Mouse (Mus musculus) kidney, postnatal 0 days (tissue): ENCODE results near the gene Kcnip4. TPM values are rescaled to one million over a fixed set of nuclear protein-coding genes. Genes with fewer than 3 reads are reported as not detected.

Source experiments
- ATAC-seq: fragments of 200-750 bp; cut with Nextera tagmentation; replicated peaks from 2 replicates; pipeline ENCODE4 v1.8.0; 2017; ENCODE audit warnings: low read depth, moderate number of reproducible peaks, moderate TSS enrichment, moderate library complexity; ENCODE audit not compliant: low FRiP score
- DNase-seq: peaks from one replicate; pipeline ENCODE4 v3.0.0-alpha.2; 2016; ENCODE audit warnings: low spot score
- H3K27ac ChIP-seq: fragments of 300-500 bp; sonication (generic); 2 replicates; pipeline ENCODE4 v1.5.1; 2014; ENCODE audit warnings: mild to moderate bottlenecking
- H3K27me3 ChIP-seq: fragments of 300-500 bp; sonication (generic); 2 replicates; pipeline ENCODE4 v1.6.1; 2014; ENCODE audit warnings: low read length, mixed read lengths; ENCODE audit not compliant: insufficient read depth
- H3K36me3 ChIP-seq: fragments of 300-500 bp; sonication (generic); 2 replicates; pipeline ENCODE4 v1.6.1; 2014; ENCODE audit warnings: low read length, mixed read lengths; ENCODE audit not compliant: insufficient read depth
- H3K4me1 ChIP-seq: fragments of 300-500 bp; sonication (generic); replicated peaks from 2 replicates; pipeline ENCODE4 v1.6.1; 2014; ENCODE audit warnings: antibody characterized with exemption, low read length, mixed read lengths; ENCODE audit not compliant: insufficient read depth
- H3K4me2 ChIP-seq: fragments of 300-500 bp; sonication (generic); 2 replicates; pipeline ENCODE4 v1.6.1; 2014; ENCODE audit warnings: mild to moderate bottlenecking, low read length, moderate library complexity, mixed read lengths
- H3K4me3 ChIP-seq: fragments of 300-500 bp; sonication (generic); replicated peaks from 2 replicates; pipeline ENCODE4 v1.5.1; 2014; ENCODE audit warnings: low read depth, low read length
- H3K9ac ChIP-seq: fragments of 300-500 bp; sonication (generic); 2 replicates; pipeline ENCODE4 v1.6.1; 2014; ENCODE audit warnings: low read depth, low read length
- H3K9me3 ChIP-seq: fragments of 300-500 bp; sonication (generic); replicated peaks from 2 replicates; pipeline ENCODE4 v1.6.1; 2016; ENCODE audit warnings: low read length, inconsistent platforms, mixed read lengths
- CTCF ChIP-seq: IDR thresholded peaks from 2 replicates; pipeline ENCODE4 v1.5.1; 2016; ENCODE audit warnings: antibody characterized with exemption, low read depth, mild to moderate bottlenecking, moderate library complexity
- WGBS: fragments of 180-500 bp; shearing (Covaris S2); extraction: QIAGEN DNeasy Blood & Tissue Kit; methylation state at CpG from one replicate; pipeline ENCODE4 v1.1.7; 2014; 5-methylcytosine and 5-hydroxymethylcytosine counted together
- polyA plus RNA-seq: library from polyadenylated mRNA; unstranded; fragments of >200 nt; fragmentation: Nextera tagmentation; extraction: Ambion mirVana; gene quantifications from 2 replicates; pipeline ENCODE4 v1.2.1, GENCODE M21; 2015

Kcnip4 gene
- polyA plus RNA-seq, 1 experiment from 2014 or later: 1.2 TPM

- Histone ChIP-seq H3K27me3 (no peaks in the 10 kb centered on the region), H3K9ac (no peak overlapping the region), H3K9me3 (no peaks in the 10 kb centered on the region), H3K4me3 (no peak overlapping the region), H3K4me1 (no peaks in the 10 kb centered on the region), H3K27ac (no peak overlapping the region), H3K36me3 (no peaks in the 10 kb centered on the region), H3K4me2 (no peak overlapping the region)
- ATAC-seq (no peak), DNase-seq (no peak)
- TF ChIP-seq CTCF: no peak
- WGBS: 62% methylated on average over 2 of the region's 2 CpGs
Observed at GRCm38 (mm10) chr5:48483112-48483511, 1041.6 kb downstream of the Kcnip4 start.

GRCm38 (mm10) chr5:48460221-48460620, 1064.5 kb downstream of the Kcnip4 start:
- Histone ChIP-seq H3K27me3 (no peaks in the 10 kb centered on the region), H3K4me2 (no peak overlapping the region), H3K27ac (no peak overlapping the region), H3K9me3 (no peaks in the 10 kb centered on the region), H3K36me3 (no peaks in the 10 kb centered on the region), H3K4me1 (no peaks in the 10 kb centered on the region), H3K9ac (no peak overlapping the region), H3K4me3 (no peak overlapping the region)
- no peak for ATAC-seq
- no peak for DNase-seq
- WGBS: 66% methylated on average over 2 of the region's 2 CpGs
- TF ChIP-seq CTCF: no peak

GRCm38 (mm10) chr5:48448888-48449287, 1075.8 kb downstream of the Kcnip4 start:
- Histone ChIP-seq H3K9ac (no peak overlapping the region), H3K27ac (no peak overlapping the region), H3K36me3 (no peaks in the 10 kb centered on the region), H3K4me1 (no peaks in the 10 kb centered on the region), H3K4me2 (no peak overlapping the region), H3K4me3 (no peak overlapping the region), H3K27me3 (no peaks in the 10 kb centered on the region), H3K9me3 (no peaks in the 10 kb centered on the region)
- DNase-seq: no peak
- WGBS: 67% methylated on average over 1 of the region's 1 CpGs
- TF ChIP-seq CTCF: no peak
- ATAC-seq: no peak

GRCm38 (mm10) chr5:48430459-48430858, 1094.2 kb downstream of the Kcnip4 start:
- Histone ChIP-seq H3K27ac (no peak overlapping the region), H3K27me3 (no peaks in the 10 kb centered on the region), H3K36me3 (no peaks in the 10 kb centered on the region), H3K9me3 (no peaks in the 10 kb centered on the region), H3K4me2 (no peak overlapping the region), H3K9ac (no peak overlapping the region), H3K4me3 (no peak overlapping the region), H3K4me1 (no peaks in the 10 kb centered on the region)
- peak; percentile 77 for TF ChIP-seq CTCF
- DNase-seq: peak; percentile 65
- ATAC-seq: no peak

GRCm38 (mm10) chr5:48421957-48422356, 1102.8 kb downstream of the Kcnip4 start:
- Histone ChIP-seq H3K27me3 (no peaks in the 10 kb centered on the region), H3K4me1 (no peaks in the 10 kb centered on the region), H3K4me3 (no peak overlapping the region), H3K9ac (no peak overlapping the region), H3K36me3 (no peaks in the 10 kb centered on the region), H3K4me2 (no peak overlapping the region), H3K27ac (no peak overlapping the region), H3K9me3 (no peaks in the 10 kb centered on the region)
- WGBS: 89% methylated on average over 1 of the region's 1 CpGs
- DNase-seq (no peak), ATAC-seq (no peak)
- no peak for TF ChIP-seq CTCF

GRCm38 (mm10) chr5:48419741-48420140, 1105.0 kb downstream of the Kcnip4 start:
- ATAC-seq (no peak), DNase-seq (peak; percentile 16)
- Histone ChIP-seq H3K4me1 (no peaks in the 10 kb centered on the region), H3K27me3 (no peaks in the 10 kb centered on the region), H3K36me3 (no peaks in the 10 kb centered on the region), H3K4me2 (no peak overlapping the region), H3K27ac (no peak overlapping the region), H3K9me3 (no peaks in the 10 kb centered on the region), H3K9ac (no peak overlapping the region), H3K4me3 (no peak overlapping the region)
- no peak for TF ChIP-seq CTCF
- WGBS: 68% methylated on average over 2 of the region's 2 CpGs

- Histone ChIP-seq H3K4me1 (no peaks in the 10 kb centered on the region), H3K9ac (no peak overlapping the region), H3K36me3 (no peaks in the 10 kb centered on the region), H3K4me3 (no peak overlapping the region), H3K27me3 (no peaks in the 10 kb centered on the region), H3K27ac (no peak overlapping the region), H3K4me2 (no peak overlapping the region), H3K9me3 (no peaks in the 10 kb centered on the region)
- DNase-seq (no peak), ATAC-seq (no peak)
- WGBS: 71% methylated on average over 4 of the region's 4 CpGs
- no peak for TF ChIP-seq CTCF
Observed at GRCm38 (mm10) chr5:48412261-48412660, 1112.4 kb downstream of the Kcnip4 start.
